Mouse (Mus musculus): ENCODE measurements around the gene Homer2. TPM values are rescaled to one million over a fixed set of nuclear protein-coding genes. Genes with fewer than 3 reads are reported as not detected.
A peak's percentile ranks its signal among the peaks of the same experiment; 100 is the strongest.

Homer2 gene
- polyA plus RNA-seq, 1 experiment from 2014 or later, result 12.6 TPM

DNA sequence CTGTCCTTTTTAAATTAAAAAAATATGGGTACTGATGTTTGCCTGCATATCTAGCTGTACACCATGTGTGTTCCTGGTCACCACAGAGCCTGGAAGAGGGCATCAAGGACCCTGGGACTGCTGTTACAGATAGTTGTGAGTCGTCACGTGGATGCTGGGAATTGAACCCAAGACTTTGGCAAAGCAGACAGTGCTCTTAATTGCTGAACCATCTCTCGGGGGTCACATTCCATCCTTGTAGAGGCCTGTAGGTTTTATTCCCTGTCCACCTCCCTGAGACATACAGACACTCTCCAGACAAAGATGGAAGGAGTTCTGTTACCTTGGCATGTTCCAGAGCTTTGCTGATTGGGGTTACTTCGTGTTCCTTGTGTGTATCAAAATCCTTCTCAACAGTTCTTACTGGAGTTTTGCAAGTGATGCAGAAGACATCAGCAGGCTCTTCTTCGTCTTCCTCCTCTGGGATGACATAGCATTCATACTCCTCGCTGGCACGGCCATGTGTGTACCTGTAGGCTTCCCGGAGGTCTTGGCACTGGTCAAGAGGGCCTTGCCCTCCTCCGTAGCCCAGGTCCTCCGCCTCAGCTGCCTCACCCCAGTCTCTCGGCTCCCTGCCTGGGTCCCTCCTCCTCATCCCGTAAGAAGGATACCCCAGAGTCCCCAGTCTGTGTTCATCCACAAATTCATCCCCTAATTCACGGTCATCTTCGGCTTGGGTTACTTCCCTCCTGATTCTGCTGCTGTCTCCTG lies 147.9 kb downstream of the Homer2 start:
- H3K36me3 ChIP-seq (replicated peaks), result no peaks in the 10 kb centered on the region
- H3K27me3 ChIP-seq (ENCODE audit: poor library complexity, severe bottlenecking), result no peaks in the 10 kb centered on the region
- 84% methylated on average over 14 of the region's 14 CpGs for WGBS
- no peaks in the 10 kb centered on the region for H3K4me1 ChIP-seq
- no peaks in the 10 kb centered on the region for H3K9me3 ChIP-seq
- no peak for DNase-seq (ENCODE audit: extremely low spot score, low spot score)
- H3K4me3 ChIP-seq, result no peak overlapping the region
- H3K27ac ChIP-seq, result no peak overlapping the region

DNA sequence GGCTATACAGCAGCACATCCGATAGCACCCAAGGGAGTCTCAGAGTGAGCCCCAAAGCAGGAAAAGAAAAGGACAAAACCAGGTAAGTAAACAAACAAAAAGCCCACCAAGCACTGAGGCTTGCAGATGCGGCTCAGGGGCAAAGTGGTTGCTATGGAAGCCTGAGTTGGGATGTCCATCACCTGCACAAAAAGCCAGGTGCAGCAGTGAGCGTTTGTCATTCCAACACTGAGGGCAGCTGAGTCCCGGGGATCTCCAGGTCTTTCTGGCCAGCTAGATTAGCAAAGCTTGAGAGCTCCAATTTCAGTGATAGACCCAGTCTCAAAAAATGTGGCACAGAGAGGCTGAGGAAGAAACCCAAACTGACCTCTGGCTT lies 149.4 kb downstream of the Homer2 start:
- Histone ChIP-seq H3K36me3 (replicated peaks) (no peaks in the 10 kb centered on the region), H3K9me3 (no peaks in the 10 kb centered on the region), H3K27me3 (ENCODE audit: poor library complexity, severe bottlenecking) (no peaks in the 10 kb centered on the region), H3K4me1 (no peaks in the 10 kb centered on the region), H3K27ac (no peak overlapping the region), H3K4me3 (no peak overlapping the region)
- 73% methylated on average over 4 of the region's 4 CpGs for WGBS
- DNase-seq (ENCODE audit: extremely low spot score, low spot score), result no peak

DNA sequence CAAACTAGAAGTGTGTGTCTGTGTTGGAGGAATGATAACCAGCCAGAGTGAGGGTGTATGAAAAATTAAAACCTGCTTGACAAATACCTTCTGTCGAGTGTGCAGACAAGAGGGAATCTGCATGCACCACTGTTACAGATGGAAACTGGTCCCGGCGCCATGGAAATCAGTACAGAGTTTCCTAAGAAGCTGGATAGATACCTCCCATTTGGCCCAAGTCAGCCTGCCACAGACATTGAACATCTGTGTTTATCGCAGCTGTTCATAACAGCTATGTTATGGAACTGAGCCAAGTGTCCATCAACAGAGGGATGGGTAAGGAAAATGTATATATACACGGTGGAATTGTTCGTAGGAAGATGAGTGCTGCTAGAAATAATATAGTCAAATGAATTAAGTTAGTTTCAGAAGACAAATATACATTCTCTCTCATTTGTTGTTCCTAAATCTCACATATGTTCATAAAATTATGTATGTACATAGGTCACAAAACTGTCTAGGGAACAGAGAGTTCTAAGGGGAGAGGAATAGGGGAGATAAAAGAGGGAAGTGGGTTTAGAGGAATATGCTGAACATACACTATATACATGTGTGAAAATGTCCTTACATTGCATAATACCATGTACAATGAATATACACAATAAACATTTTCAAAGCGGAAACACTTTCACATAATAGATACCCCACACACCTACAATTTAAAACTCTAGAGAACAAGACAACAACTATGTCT lies 149.9 kb downstream of the Homer2 start:
- H3K36me3 ChIP-seq (replicated peaks), result no peaks in the 10 kb centered on the region
- H3K4me3 ChIP-seq, result no peak overlapping the region
- no peaks in the 10 kb centered on the region for H3K27me3 ChIP-seq (ENCODE audit: poor library complexity, severe bottlenecking)
- no peaks in the 10 kb centered on the region for H3K9me3 ChIP-seq
- no peak for DNase-seq (ENCODE audit: extremely low spot score, low spot score)
- 89% methylated on average over 7 of the region's 7 CpGs for WGBS
- H3K4me1 ChIP-seq, result no peaks in the 10 kb centered on the region
- no peak overlapping the region for H3K27ac ChIP-seq

DNA sequence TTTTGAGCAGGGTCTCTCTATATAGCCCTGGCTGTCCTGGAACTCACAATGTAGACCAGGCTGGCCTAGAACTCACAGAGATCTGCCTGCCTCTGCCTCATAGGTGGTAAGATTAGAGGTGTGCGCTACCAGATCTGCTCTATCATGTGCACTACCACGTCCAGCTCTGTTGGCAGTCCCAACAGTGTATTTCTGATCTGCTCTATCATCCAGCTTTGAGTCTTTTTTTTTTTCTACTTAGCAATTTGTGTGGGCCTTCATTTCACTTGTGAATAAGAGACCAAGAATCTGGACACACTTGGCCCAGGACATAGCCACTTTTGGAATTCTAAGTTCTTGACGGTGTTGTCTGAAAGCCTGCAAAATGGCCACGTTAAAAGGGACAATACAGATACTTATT lies 150.5 kb downstream of the Homer2 start:
- no peaks in the 10 kb centered on the region for H3K27me3 ChIP-seq (ENCODE audit: poor library complexity, severe bottlenecking)
- no peaks in the 10 kb centered on the region for H3K9me3 ChIP-seq

DNA sequence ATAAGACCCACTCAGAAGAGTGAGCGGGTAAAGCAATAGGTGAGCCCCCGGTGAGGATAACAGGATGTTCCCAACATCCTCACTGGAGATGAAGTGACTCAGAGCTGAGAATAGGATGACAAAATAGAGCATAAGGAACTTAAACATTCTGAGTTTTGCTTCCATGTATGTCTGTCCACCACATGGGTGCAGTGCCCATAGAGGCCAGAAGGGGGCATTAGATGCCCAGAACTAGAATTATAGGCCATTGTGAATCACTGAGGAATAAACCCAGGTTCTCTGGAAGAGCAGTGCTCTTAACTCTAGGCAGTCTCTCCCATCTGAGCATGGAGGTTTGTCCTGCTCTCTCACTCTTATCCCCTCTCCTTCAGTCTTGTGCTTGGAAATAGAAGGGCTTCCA lies 153.0 kb downstream of the Homer2 start:
- DNase-seq (ENCODE audit: extremely low spot score, low spot score), result peak; percentile 36
- no peaks in the 10 kb centered on the region for H3K9me3 ChIP-seq
- WGBS, result 73% methylated on average over 2 of the region's 2 CpGs

More for the DNA sequence above, 150.5 kb downstream of the Homer2 start:
- Histone ChIP-seq H3K4me1 (no peaks in the 10 kb centered on the region), H3K27ac (no peak overlapping the region), H3K4me3 (no peak overlapping the region), H3K36me3 (replicated peaks) (no peaks in the 10 kb centered on the region)
- no peak for DNase-seq (ENCODE audit: extremely low spot score, low spot score)
- 91% methylated on average over 4 of the region's 4 CpGs for WGBS

DNA sequence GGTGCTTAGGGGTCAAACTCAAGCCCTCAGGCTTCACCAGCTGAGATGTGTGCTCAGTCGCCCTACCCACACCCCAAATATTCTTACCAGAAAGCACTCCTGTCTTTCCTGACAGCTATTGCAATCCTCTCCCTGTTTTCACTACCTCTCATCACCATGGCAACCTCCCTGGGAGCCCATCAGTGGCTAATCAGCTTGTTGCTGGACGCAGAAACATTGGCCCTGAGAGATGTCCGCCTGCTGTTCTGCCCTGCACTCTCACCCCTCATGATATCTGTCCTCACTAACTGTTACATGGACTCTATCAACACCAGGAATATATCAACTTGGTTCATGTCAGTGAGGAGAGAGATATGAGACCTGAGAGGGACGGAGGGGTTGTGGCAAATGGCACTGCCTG lies 153.7 kb downstream of the Homer2 start:
- no peak for DNase-seq (ENCODE audit: extremely low spot score, low spot score)
- H3K9me3 ChIP-seq, result no peaks in the 10 kb centered on the region
- peaks cover 2% of the 10 kb centered on the region; the same call in 1 of the 2 replicates for H3K4me1 ChIP-seq
- no peak overlapping the region for H3K4me3 ChIP-seq
- no peak overlapping the region for H3K27ac ChIP-seq
- H3K36me3 ChIP-seq (replicated peaks), result no peaks in the 10 kb centered on the region
- WGBS, result 69% methylated on average over 4 of the region's 4 CpGs
- no peaks in the 10 kb centered on the region for H3K27me3 ChIP-seq (ENCODE audit: poor library complexity, severe bottlenecking)

More for the DNA sequence above, 153.0 kb downstream of the Homer2 start:
- no peak overlapping the region for H3K4me3 ChIP-seq
- no peaks in the 10 kb centered on the region for H3K4me1 ChIP-seq
- no peaks in the 10 kb centered on the region for H3K27me3 ChIP-seq (ENCODE audit: poor library complexity, severe bottlenecking)
- H3K36me3 ChIP-seq (replicated peaks), result no peaks in the 10 kb centered on the region
- H3K27ac ChIP-seq, result no peak overlapping the region

Other genes with a start within 250 kb of the Homer2 start
- gene Ap3b2, start 213.6 kb downstream of the Homer2 start, polyA plus RNA-seq (2016; fragmentation: Nextera tagmentation; extraction: Ambion mirVana), result 8.4 and 11.6 TPM in 2 replicates
- 0.27 and 0.50 TPM in 2 replicates for gene BC048679, start 209.2 kb downstream of the Homer2 start, polyA plus RNA-seq (2016; fragmentation: Nextera tagmentation; extraction: Ambion mirVana)
- gene Fsd2, start 140.6 kb downstream of the Homer2 start, polyA plus RNA-seq (2016; fragmentation: Nextera tagmentation; extraction: Ambion mirVana), result 0.05 TPM in 2 replicates
- gene Whamm, start 136.3 kb downstream of the Homer2 start, polyA plus RNA-seq (2016; fragmentation: Nextera tagmentation; extraction: Ambion mirVana), result 1.8 and 3.0 TPM in 2 replicates
- gene Ramac, start 55.4 kb upstream of the Homer2 start, polyA plus RNA-seq (2016; fragmentation: Nextera tagmentation; extraction: Ambion mirVana), result 127 and 129 TPM in 2 replicates
- 38.3 and 40.9 TPM in 2 replicates for gene 3110040N11Rik, start 82.0 kb upstream of the Homer2 start, polyA plus RNA-seq (2016; fragmentation: Nextera tagmentation; extraction: Ambion mirVana)
- gene Btbd1, start 121.9 kb upstream of the Homer2 start, polyA plus RNA-seq (2016; fragmentation: Nextera tagmentation; extraction: Ambion mirVana), result 56.6 and 60.7 TPM in 2 replicates
- not detected in 2 replicates for gene Gm10160, start 148.3 kb upstream of the Homer2 start, polyA plus RNA-seq (2016; fragmentation: Nextera tagmentation; extraction: Ambion mirVana)
- 11.2 and 11.7 TPM in 2 replicates for gene Tm6sf1, start 151.5 kb upstream of the Homer2 start, polyA plus RNA-seq (2016; fragmentation: Nextera tagmentation; extraction: Ambion mirVana)
- gene Hdgfl3, start 226.9 kb upstream of the Homer2 start, polyA plus RNA-seq (2016; fragmentation: Nextera tagmentation; extraction: Ambion mirVana), result 23.5 and 24.7 TPM in 2 replicates

Measured in forebrain, embryonic 10.5 days (tissue).